Mouse (Mus musculus): ENCODE data around the gene Gm4301.
A peak's percentile ranks its signal among the peaks of the same experiment; 100 is the strongest.
"Not testable (repeated sequence)": the region's sequence is repeated elsewhere in the genome, so short reads cannot be mapped to it uniquely, and the experiment has no call there.

Gene Gm4301

DNA sequence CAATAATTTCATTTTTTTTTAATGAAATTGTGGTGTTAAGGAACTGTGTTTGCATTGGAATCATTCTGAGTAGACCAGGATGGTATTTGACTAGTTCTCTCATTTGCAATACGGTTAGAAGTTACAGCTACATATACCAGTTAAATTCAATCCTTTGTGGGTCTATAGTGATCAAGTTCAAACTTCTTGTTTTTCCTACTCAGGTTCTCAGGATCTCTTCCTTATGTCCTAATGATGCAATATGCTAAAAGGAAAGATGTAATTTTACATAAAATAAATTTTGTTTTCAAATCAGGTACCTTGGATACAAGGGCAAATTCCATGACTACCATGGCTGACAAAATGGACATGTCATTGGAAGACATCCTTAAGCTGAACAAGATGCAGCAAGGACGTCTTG, at the start of gene Gm4301:
Gm4301 (plus strand) TSS at position 301 of the 400 bp plus-strand sequence.
- not testable (repeated sequence) for DNase-seq

DNA sequence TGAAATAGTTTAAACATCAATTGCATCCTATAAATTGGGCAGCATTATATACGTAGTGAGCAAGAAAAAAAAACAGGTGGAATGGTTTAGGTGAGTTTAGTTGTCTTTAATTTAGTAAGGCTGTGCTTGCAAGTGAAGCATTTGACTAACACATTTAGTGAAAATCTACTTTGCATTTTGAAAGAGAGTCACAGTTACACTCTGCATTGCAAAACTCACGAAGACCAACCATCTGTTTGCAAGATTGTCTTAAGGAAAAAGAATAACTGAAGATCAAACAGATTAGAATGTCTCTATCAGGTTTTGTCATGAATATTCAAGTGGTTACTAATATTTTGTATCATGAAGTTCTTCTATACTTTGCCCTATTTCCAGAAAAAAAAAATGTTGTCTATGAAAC, 39.4 kb upstream of the Gm4301 start:
- DNase-seq = no peak

DNA sequence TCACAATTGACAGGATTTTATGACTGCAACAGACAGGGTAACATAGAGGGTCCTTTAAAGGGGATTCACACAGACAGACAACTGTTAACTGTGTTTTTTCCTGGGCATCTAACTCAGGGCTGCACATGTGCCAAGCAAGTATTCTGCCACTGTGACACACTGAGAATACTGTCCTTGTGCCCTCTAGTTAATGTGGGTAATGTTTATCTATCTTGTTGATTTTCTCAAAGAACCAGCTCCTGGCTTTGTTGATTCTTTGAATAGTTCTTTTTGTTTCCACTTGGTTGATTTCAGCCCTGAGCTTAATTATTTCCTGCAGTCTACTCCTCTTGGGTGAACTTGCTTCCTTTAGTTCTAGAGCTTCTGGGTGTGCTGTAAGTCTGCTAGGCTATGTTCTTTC, 35.4 kb upstream of the Gm4301 start:
- DNase-seq = not testable (repeated sequence)

DNA sequence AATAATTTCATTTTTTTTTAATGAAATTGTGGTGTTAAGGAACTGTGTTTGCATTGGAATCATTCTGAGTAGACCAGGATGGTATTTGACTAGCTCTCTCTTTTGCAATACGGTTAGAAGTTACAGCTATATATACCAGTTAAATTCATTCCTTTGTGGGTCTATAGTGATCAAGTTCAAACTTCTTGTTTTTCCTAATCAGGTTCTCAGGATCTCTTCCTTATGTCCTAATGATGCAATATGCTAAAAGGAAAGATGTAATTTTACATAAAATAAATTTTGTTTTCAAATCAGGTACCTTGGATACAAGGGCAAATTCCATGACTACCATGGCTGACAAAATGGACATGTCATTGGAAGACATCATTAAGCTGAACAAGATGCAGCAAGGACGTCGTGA, 5.1 kb downstream of the Gm4301 start, which contains the start of gene Gm4302:
Gm4302 (plus strand) TSS at position 301 of the 400 bp plus-strand sequence.
- DNase-seq = not testable (repeated sequence)

DNA sequence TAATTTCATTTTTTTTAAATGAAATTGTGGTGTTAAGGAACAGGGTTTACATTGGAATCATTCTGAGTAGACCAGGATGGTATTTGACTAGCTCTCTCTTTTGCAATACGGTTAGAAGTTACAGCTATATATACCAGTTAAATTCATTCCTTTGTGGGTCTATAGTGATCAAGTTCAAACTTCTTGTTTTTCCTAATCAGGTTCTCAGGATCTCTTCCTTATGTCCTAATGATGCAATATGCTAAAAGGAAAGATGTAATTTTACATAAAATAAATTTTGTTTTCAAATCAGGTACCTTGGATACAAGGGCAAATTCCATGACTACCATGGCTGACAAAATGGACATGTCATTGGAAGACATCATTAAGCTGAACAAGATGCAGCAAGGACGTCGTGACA, 10.2 kb downstream of the Gm4301 start, which contains the start of gene Gm4303:
Gm4303 (plus strand) TSS at position 301 of the 400 bp plus-strand sequence.
- DNase-seq = not testable (repeated sequence)

DNA sequence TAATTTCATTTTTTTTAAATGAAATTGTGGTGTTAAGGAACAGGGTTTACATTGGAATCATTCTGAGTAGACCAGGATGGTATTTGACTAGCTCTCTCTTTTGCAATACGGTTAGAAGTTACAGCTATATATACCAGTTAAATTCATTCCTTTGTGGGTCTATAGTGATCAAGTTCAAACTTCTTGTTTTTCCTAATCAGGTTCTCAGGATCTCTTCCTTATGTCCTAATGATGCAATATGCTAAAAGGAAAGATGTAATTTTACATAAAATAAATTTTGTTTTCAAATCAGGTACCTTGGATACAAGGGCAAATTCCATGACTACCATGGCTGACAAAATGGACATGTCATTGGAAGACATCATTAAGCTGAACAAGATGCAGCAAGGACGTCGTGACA, 15.3 kb downstream of the Gm4301 start, which contains the start of gene Gm4305:
Gm4305 (plus strand) TSS at position 301 of the 400 bp plus-strand sequence.
- not testable (repeated sequence) for DNase-seq

DNA sequence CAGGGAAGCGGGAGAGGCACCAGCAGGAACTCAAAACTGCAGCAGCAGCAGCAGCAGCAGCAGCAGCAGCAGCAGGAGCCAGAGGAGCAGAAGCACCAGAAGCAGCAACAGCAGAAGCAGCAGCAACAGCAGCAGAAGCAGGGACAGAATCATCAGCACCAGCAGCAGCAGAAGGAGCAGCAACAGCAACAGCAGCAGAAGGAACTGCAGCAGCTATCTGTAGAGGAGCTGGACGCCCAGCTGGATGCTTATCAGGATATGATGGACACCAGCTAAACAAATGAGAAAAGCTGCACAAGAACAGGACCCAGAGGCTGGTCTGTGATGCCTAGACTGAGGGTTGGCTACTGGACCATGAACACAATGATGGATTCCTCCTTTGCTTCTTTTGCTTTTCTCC, 21.4 kb downstream of the Gm4301 start:
- peak; percentile 1 for DNase-seq

DNA sequence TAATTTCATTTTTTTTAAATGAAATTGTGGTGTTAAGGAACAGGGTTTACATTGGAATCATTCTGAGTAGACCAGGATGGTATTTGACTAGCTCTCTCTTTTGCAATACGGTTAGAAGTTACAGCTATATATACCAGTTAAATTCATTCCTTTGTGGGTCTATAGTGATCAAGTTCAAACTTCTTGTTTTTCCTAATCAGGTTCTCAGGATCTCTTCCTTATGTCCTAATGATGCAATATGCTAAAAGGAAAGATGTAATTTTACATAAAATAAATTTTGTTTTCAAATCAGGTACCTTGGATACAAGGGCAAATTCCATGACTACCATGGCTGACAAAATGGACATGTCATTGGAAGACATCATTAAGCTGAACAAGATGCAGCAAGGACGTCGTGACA, 25.6 kb downstream of the Gm4301 start, which contains the start of gene Gm4307:
Gm4307 (plus strand) TSS at position 301 of the 400 bp plus-strand sequence.
- not testable (repeated sequence) for DNase-seq

DNA sequence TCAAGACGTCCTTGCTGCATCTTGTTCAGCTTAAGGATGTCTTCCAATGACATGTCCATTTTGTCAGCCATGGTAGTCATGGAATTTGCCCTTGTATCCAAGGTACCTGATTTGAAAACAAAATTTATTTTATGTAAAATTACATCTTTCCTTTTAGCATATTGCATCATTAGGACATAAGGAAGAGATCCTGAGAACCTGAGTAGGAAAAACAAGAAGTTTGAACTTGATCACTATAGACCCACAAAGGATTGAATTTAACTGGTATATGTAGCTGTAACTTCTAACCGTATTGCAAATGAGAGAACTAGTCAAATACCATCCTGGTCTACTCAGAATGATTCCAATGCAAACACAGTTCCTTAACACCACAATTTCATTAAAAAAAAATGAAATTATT, 47.0 kb downstream of the Gm4301 start, which contains the start of gene Gm4312:
Gm4312 (minus strand) TSS at position 101 of the 400 bp plus-strand sequence.
- not testable (repeated sequence) for DNase-seq

Data from right cerebral cortex, adult 18-20 months (tissue).